Mouse (Mus musculus) B cell, adult 2 months (primary cell): ENCODE results near the gene Haghl.
"Not testable (repeated sequence)": the region's sequence is repeated elsewhere in the genome, so short reads cannot be mapped to it uniquely, and the experiment has no call there.

ENCODE experiments used
- DNase-seq, 2 experiments: peaks; one replicate each; pipeline ENCODE4 v3.0.0; 2022

The Haghl gene

GRCm38 (mm10) chr17:25783861-25784574 lies 1.5 kb downstream of the Haghl start:
- DNase-seq: no peak

- DNase-seq: no peak
Observed at GRCm38 (mm10) chr17:25783086-25783485, 2.4 kb downstream of the Haghl start.

GRCm38 (mm10) chr17:25781339-25781738 lies 4.1 kb downstream of the Haghl start:
- no peak for DNase-seq

GRCm38 (mm10) chr17:25777948-25778347 lies 7.5 kb downstream of the Haghl start:
- no peak for DNase-seq

GRCm38 (mm10) chr17:25775318-25776062 lies 10.0 kb downstream of the Haghl start:
- DNase-seq: no peak

GRCm38 (mm10) chr17:25773549-25774120 lies 11.8 kb downstream of the Haghl start, which contains the start of gene Narfl:
Gene Narfl, plus strand, starts transcription at chr17:25773776.
- peak; percentile 97 for DNase-seq

GRCm38 (mm10) chr17:25769331-25769730 lies 16.1 kb downstream of the Haghl start:
- DNase-seq: no peak

GRCm38 (mm10) chr17:25765886-25766285 lies 19.6 kb downstream of the Haghl start:
- DNase-seq: no peak

- DNase-seq: no peak
Observed at GRCm38 (mm10) chr17:25762591-25762990, 22.9 kb downstream of the Haghl start.

GRCm38 (mm10) chr17:25761561-25761970 lies 23.9 kb downstream of the Haghl start:
- DNase-seq: no peak

- no peak for DNase-seq
Observed at GRCm38 (mm10) chr17:25760148-25760547, 25.3 kb downstream of the Haghl start.

GRCm38 (mm10) chr17:25757691-25758090 lies 27.8 kb downstream of the Haghl start:
- DNase-seq: no peak

- DNase-seq: no peak
Observed at GRCm38 (mm10) chr17:25756378-25757242, 28.9 kb downstream of the Haghl start.

GRCm38 (mm10) chr17:25755627-25756377 lies 29.7 kb downstream of the Haghl start:
- DNase-seq: no peak

GRCm38 (mm10) chr17:25755086-25755485 lies 30.4 kb downstream of the Haghl start:
- DNase-seq: no peak

GRCm38 (mm10) chr17:25754241-25754640 lies 31.2 kb downstream of the Haghl start, which contains the start of gene Msln:
Gene Msln, minus strand, starts transcription at chr17:25754378.
- DNase-seq: no peak

GRCm38 (mm10) chr17:25751446-25751845 lies 34.0 kb downstream of the Haghl start:
- DNase-seq: no peak

GRCm38 (mm10) chr17:25749314-25749713 lies 36.2 kb downstream of the Haghl start:
- DNase-seq: no peak

GRCm38 (mm10) chr17:25748238-25748637 lies 37.2 kb downstream of the Haghl start:
- DNase-seq: no peak

- no peak for DNase-seq
Observed at GRCm38 (mm10) chr17:25744311-25744710, 41.2 kb downstream of the Haghl start.

- no peak for DNase-seq
Observed at GRCm38 (mm10) chr17:25743831-25744230, 41.6 kb downstream of the Haghl start.

- DNase-seq: not testable (repeated sequence)
Observed at GRCm38 (mm10) chr17:25741471-25741870, 44.0 kb downstream of the Haghl start.
